Mouse (Mus musculus) stomach, embryonic 16.5 days (tissue): Measurements from ENCODE around the gene Hoxc4. TPM values are rescaled to one million over a fixed set of nuclear protein-coding genes. Genes with fewer than 3 reads are reported as not detected.

Experiments used
- ATAC-seq: fragments of 200-750 bp; cut with Nextera tagmentation; 2 replicates; pipeline ENCODE4 v1.8.0; 2017; ENCODE audit warnings: moderate number of reproducible peaks, moderate TSS enrichment; ENCODE audit not compliant: insufficient read depth, low FRiP score
- H3K27ac ChIP-seq: fragments of 300-500 bp; sonication (generic); 2 replicates; pipeline ENCODE4 v1.5.1; 2014; ENCODE audit warnings: low read length
- H3K27me3 ChIP-seq: fragments of 300-500 bp; sonication (generic); 2 replicates; pipeline ENCODE4 v1.6.1; 2014; ENCODE audit warnings: low read length, control low read depth, mixed read lengths; ENCODE audit not compliant: control insufficient read depth, insufficient read depth
- H3K36me3 ChIP-seq: fragments of 300-500 bp; sonication (generic); 2 replicates; pipeline ENCODE4 v1.6.1; 2014; ENCODE audit warnings: low read length; ENCODE audit not compliant: control insufficient read depth, insufficient read depth
- H3K4me1 ChIP-seq: fragments of 300-500 bp; sonication (generic); 2 replicates; pipeline ENCODE4 v1.6.1; 2014; ENCODE audit warnings: low read length, control low read depth, mixed read lengths; ENCODE audit not compliant: control insufficient read depth, insufficient read depth
- H3K4me2 ChIP-seq: fragments of 300-500 bp; sonication (generic); 2 replicates; pipeline ENCODE4 v1.6.1; 2014; ENCODE audit warnings: low read depth, low read length, mixed read lengths
- H3K4me3 ChIP-seq: fragments of 300-500 bp; sonication (generic); replicated peaks from 2 replicates; pipeline ENCODE4 v1.5.1; 2014; ENCODE audit warnings: mild to moderate bottlenecking, low read length
- H3K9ac ChIP-seq: fragments of 300-500 bp; sonication (generic); 2 replicates; pipeline ENCODE4 v1.6.1; 2014; ENCODE audit warnings: low read length
- H3K9me3 ChIP-seq: fragments of 300-500 bp; sonication (generic); replicated peaks from 2 replicates; pipeline ENCODE4 v1.6.1; 2016; ENCODE audit warnings: low read length, control low read depth; ENCODE audit not compliant: control insufficient read depth
- WGBS: fragments of 180-500 bp; shearing (Covaris S2); extraction: QIAGEN DNeasy Blood & Tissue Kit; methylation state at CpG from one replicate; pipeline ENCODE4 v1.1.7; 2014; 5-methylcytosine and 5-hydroxymethylcytosine counted together
- polyA plus RNA-seq: library from polyadenylated mRNA; unstranded; fragments of >200 nt; fragmentation: Nextera tagmentation; extraction: Ambion mirVana; gene quantifications from 2 replicates; pipeline ENCODE4 v1.2.1, GENCODE M21; 2015

The Hoxc4 gene
- polyA plus RNA-seq, 1 experiment from 2014 or later: 19.0 TPM

DNA sequence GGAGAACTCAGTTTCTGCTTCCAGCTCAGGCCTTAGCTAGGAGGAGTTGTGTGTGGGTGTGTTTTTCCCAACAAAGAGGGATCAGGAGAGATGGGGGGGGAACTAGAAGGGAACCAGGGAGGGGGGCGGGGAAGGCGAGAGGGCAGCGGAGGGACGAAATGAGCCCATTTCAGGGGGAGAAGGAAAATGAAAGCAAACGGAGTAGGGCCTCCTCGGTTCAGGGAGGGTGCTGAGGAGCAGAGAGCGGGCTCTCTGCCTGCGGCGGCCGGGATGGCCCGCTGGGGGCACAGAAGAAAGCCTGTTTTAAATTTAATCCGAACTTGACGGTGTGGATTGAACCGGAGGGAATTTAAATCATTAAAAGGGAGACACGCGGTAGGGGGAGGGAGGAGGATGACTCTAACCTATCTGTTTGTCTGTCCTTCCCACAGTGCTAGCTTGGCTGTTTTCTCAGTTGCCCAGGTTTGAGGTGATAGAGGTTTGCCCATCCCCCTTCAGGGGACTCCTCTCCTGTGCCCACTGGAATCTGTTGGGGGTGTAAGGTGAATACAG is 41.2 kb upstream of the Hoxc4 start:
- no peak for ATAC-seq
- 0 out of 2 replicates have a peak, but pooled peaks cover 3% of the 10 kb centered on the region for H3K4me1 ChIP-seq
- H3K4me2 ChIP-seq: peak overlapping the region; percentile 27; the same call in 1 of the 2 replicates
- peak overlapping the region; percentile 25 for H3K4me3 ChIP-seq
- H3K9me3 ChIP-seq: no peaks in the 10 kb centered on the region
- no peaks in the 10 kb centered on the region for H3K36me3 ChIP-seq
- H3K27me3 ChIP-seq: peaks cover 90% of the 10 kb centered on the region
- H3K27ac ChIP-seq: no peak overlapping the region
- no peak overlapping the region for H3K9ac ChIP-seq
- 5% methylated on average over 16 of the region's 16 CpGs for WGBS

DNA sequence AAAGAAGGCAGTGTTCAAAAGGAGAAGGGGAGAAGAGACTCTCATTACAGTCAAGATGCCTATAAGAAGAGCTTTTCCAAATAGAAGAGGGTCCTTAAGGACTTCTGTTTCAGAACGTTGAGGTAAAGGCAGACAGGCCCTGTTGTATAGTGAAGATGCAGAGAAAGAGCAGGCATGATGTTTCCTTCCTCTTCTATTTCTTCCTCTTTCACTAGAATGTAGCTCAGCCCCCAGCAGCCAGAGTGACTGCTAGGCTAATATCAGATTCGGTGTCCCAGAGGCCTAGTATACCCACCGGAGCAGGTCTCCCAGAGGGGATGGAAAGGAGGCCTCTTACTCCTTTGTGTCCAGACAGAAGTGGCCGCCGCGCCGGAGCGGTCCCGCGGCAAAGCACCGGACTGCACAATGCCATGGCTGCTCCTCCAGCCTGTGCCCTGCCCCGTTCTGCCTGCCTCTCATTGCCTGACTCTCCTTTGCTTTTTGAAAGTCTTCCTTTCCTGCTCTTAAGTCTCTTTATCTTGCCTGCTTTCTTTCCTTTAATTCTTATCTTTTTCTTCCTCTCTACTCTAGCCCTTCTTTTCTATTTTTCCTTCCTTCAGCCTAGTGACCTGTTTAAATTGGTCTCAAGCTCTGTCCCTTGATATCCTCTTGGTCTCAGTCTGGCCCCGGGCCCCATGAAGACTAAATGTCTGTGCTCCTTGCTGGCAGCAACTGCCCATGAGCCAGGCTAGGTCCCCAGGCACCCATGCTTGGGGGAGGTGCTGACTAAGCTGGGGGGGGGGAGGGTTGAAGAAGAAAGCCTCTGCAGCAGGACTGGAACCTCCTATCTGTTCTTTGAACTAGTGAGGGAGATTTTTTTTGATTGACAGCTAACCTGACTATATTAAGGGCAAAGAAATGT is 39.9 kb upstream of the Hoxc4 start:
- 8% methylated on average over 13 of the region's 13 CpGs for WGBS
- Histone ChIP-seq H3K27me3 (peaks cover 88% of the 10 kb centered on the region), H3K36me3 (no peaks in the 10 kb centered on the region), H3K27ac (no peak overlapping the region), H3K4me3 (no peak overlapping the region), H3K4me2 (no peak overlapping the region), H3K9me3 (no peaks in the 10 kb centered on the region), H3K4me1 (0 out of 2 replicates have a peak, but pooled peaks cover 3% of the 10 kb centered on the region), H3K9ac (no peak overlapping the region)
- no peak for ATAC-seq

DNA sequence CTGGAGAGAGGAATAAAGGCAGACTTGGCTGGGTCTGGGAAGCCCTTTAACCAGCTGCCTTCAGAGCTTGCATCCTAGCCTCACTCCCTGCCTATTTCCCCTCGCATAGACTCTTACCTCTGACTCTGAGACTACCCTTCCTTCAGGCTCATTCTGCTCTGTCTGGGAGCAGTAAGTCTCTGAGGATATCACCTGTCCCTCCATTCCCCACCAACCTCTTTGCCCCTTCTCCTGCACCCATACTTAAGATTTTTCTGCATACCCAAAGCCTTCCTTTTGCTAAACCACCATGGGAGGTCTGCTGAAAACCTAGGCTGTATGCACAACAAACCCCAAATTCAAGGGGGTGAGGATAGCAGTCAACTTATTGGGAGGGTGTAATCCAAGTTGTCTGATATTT is 38.8 kb upstream of the Hoxc4 start:
- Histone ChIP-seq H3K4me2 (no peak overlapping the region), H3K9me3 (no peaks in the 10 kb centered on the region), H3K36me3 (no peaks in the 10 kb centered on the region), H3K27me3 (peaks cover 88% of the 10 kb centered on the region), H3K4me1 (0 out of 2 replicates have a peak, but pooled peaks cover 3% of the 10 kb centered on the region), H3K27ac (no peak overlapping the region), H3K4me3 (no peak overlapping the region), H3K9ac (no peak overlapping the region)
- ATAC-seq: no peak
- WGBS: 4% methylated on average over 1 of the region's 1 CpGs

DNA sequence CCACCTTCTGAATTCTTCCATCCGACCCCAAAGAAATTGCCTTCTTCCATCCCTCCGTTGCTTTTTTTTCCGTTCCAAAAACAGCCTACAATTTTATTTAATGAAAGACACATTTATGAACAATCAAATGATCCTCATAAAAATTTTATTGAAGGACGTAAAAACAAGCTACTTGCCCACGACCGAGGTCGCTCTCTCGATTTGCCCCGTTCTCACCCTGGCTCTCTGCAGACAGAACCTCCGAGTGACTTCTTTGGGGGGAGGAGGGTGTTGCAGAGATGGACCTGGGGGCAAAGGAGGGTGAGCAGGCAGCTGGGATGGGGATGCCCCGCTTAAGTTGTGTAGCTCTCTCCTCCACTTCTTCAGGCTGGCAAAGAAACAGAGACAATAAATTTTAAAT is 38.4 kb upstream of the Hoxc4 start:
- peaks cover 89% of the 10 kb centered on the region for H3K27me3 ChIP-seq
- H3K27ac ChIP-seq: no peak overlapping the region
- H3K4me1 ChIP-seq: 0 out of 2 replicates have a peak, but pooled peaks cover 3% of the 10 kb centered on the region
- no peak overlapping the region for H3K4me3 ChIP-seq
- no peak for ATAC-seq
- H3K4me2 ChIP-seq: no peak overlapping the region
- H3K9me3 ChIP-seq: no peaks in the 10 kb centered on the region
- no peak overlapping the region for H3K9ac ChIP-seq
- 4% methylated on average over 11 of the region's 11 CpGs for WGBS
- no peaks in the 10 kb centered on the region for H3K36me3 ChIP-seq

DNA sequence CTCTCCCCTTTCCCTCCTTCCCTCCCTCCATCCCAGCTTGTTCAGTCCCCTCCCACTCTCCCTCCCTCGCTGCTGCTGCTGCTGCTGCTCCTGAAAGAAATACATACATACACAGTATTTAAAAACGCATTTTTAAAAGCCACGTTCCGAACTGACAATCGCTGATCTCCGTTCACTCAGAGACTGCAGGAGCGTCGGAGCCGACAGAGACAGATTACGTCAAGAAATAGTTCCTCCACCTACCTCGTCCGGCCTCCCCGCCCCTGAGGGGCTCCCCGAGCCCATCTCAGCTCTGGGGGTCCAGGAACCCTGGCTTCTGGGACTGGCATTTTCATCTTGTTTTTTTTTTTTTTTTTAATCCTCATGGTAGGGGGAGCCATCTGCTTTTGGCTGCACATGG is 37.8 kb upstream of the Hoxc4 start:
- Histone ChIP-seq H3K9me3 (no peaks in the 10 kb centered on the region), H3K27ac (no peak overlapping the region), H3K36me3 (no peaks in the 10 kb centered on the region), H3K4me2 (peak overlapping the region; percentile 47), H3K9ac (no peak overlapping the region), H3K4me3 (peak overlapping the region; percentile 33; the same call in 1 of the 2 replicates), H3K27me3 (peaks cover 89% of the 10 kb centered on the region), H3K4me1 (0 out of 2 replicates have a peak, but pooled peaks cover 3% of the 10 kb centered on the region)
- under 1% methylated on average over 14 of the region's 14 CpGs for WGBS
- no peak for ATAC-seq

DNA sequence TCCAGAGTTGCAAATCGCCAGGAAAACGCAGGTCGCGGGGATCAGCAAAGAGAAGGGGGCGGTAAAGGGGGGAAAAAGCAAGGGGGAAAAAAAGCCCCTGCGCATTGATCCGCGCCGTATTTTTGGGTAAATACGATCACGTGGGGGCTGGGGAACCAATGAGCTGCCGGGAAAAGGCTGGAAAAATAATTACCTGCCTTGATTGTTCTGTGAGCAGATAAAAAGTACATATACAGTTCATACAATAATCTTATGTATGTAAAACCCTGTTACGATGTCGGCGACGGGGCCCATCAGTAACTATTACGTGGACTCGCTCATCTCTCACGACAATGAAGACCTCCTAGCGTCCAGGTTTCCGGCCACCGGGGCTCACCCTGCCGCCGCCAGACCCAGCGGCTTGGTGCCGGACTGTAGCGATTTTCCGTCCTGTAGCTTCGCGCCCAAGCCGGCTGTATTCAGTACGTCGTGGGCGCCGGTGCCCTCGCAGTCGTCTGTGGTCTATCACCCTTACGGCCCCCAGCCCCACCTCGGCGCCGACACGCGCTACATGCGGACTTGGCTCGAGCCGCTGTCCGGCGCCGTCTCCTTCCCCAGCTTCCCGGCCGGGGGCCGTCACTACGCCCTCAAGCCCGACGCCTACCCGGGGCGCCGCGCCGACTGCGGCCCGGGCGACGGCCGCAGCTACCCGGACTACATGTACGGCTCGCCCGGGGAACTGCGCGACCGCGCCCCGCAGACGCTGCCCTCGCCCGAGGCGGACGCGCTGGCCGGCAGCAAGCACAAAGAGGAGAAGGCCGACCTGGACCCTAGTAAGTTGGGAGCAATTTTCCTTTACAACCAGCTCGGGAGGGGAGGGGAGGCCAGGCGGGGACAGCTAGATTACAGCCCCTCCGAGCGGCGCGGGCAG is 37.1 kb upstream of the Hoxc4 start:
- Histone ChIP-seq H3K36me3 (no peaks in the 10 kb centered on the region), H3K4me1 (0 out of 2 replicates have a peak, but pooled peaks cover 3% of the 10 kb centered on the region), H3K4me2 (peak overlapping the region; percentile 47), H3K9ac (peak overlapping the region; percentile 25; the same call in 1 of the 2 replicates), H3K27ac (no peak overlapping the region), H3K9me3 (no peaks in the 10 kb centered on the region), H3K27me3 (peaks cover 90% of the 10 kb centered on the region), H3K4me3 (peak overlapping the region; percentile 33)
- ATAC-seq: peak; percentile 44; the same call in 1 of the 2 replicates
- WGBS: under 1% methylated on average over 88 of the region's 88 CpGs

DNA sequence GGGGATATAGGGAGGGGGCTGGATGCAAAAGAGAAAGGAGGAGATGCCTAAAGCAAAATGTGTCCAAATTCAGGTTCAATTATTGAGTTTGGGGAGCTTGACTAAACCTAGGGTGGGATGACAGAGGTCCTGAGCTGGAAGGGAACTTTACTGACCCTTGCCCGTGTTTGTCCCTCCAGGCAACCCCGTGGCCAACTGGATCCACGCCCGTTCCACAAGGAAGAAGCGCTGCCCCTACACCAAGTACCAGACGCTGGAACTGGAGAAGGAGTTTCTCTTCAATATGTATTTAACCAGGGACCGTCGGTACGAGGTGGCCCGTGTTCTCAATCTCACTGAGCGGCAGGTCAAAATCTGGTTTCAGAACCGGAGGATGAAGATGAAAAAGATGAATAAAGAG is 35.0 kb upstream of the Hoxc4 start:
- H3K9me3 ChIP-seq: no peaks in the 10 kb centered on the region
- no peak for ATAC-seq
- no peak overlapping the region for H3K9ac ChIP-seq
- no peaks in the 10 kb centered on the region for H3K4me1 ChIP-seq
- H3K4me2 ChIP-seq: no peak overlapping the region
- 6% methylated on average over 12 of the region's 12 CpGs for WGBS
- no peaks in the 10 kb centered on the region for H3K36me3 ChIP-seq
- H3K4me3 ChIP-seq: no peak overlapping the region
- no peak overlapping the region for H3K27ac ChIP-seq
- H3K27me3 ChIP-seq: peaks cover 92% of the 10 kb centered on the region

DNA sequence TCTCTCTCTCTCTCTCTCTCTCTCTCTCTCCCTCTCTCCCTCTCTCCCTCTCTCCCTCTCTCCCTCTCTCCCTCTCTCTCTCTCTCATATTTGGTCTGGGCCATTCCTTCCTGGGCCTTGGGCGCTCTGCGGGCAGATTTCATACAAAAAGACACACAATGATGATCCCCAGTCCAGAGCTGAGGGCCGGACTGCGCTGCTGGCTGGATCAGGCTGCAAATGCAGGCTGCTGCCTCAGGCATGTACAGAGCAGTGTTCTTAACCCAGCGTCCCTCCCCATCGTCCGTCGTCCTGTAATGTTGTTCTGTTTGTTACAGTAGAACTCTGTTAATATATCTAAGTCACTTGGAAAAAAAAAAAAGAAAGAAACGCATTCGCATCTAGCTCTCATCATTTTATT is 34.2 kb upstream of the Hoxc4 start:
- no peak for ATAC-seq
- Histone ChIP-seq H3K36me3 (no peaks in the 10 kb centered on the region), H3K4me3 (no peak overlapping the region), H3K4me1 (no peaks in the 10 kb centered on the region), H3K9me3 (no peaks in the 10 kb centered on the region), H3K27me3 (peaks cover 92% of the 10 kb centered on the region), H3K9ac (no peak overlapping the region), H3K4me2 (no peak overlapping the region), H3K27ac (no peak overlapping the region)
- 3% methylated on average over 10 of the region's 10 CpGs for WGBS
